Mouse (Mus musculus): ENCODE results near the gene 4930548H24Rik. TPM values are rescaled to one million over a fixed set of nuclear protein-coding genes. Genes with fewer than 3 reads are reported as not detected.

The 4930548H24Rik gene
- polyA plus RNA-seq (2015; fragmentation: Nextera tagmentation; extraction: Ambion mirVana) = 0.13 and 0.18 TPM in 2 replicates

- Histone ChIP-seq H3K36me3 (peaks cover 37% of the 10 kb centered on the region), H3K27ac (no peak within 1 kb of the TSS), H3K4me1 (replicated peaks) (no peaks in the 10 kb centered on the region), H3K4me2 (replicated peaks) (no peak within 1 kb of the TSS), H3K4me3 (replicated peaks) (no peak within 1 kb of the TSS), H3K9me3 (no peaks in the 10 kb centered on the region), H3K9ac (replicated peaks) (no peak within 1 kb of the TSS), H3K27me3 (no peaks in the 10 kb centered on the region)
- ATAC-seq = no peak
- 98% methylated on average over 3 of the region's 3 CpGs for WGBS
These were observed at the start of gene 4930548H24Rik for GRCm38 (mm10) chr5:31485440-31485839. Gene 4930548H24Rik (plus strand): TSS chr5:31485740.

DNA sequence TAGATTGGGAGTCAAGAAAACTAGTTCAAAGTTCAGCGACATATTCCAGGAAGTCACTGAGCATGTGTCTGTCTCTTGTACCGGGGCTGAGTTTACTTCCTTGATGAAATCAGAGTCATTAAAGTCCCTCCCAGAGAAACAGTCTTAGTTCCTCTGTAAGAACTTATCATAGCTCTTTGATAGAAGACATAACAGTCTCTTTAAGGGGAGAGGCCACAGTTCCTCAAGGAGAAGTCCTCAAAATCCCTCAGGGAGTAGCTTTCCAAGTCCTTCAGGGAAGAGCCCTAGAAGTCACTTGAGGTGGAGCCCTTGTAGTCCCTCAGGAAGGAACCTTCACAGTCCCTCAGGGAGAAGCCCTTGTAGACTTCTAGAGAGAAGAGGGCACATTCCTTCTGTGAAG, 34.2 kb upstream of the 4930548H24Rik start:
- H3K4me3 ChIP-seq (replicated peaks) = no peak overlapping the region
- WGBS = 94% methylated on average over 2 of the region's 2 CpGs
- no peak; the same call in 1 of the 2 replicates for ATAC-seq

GRCm38 (mm10) chr5:31451878-31452561, 33.5 kb upstream of the 4930548H24Rik start, which contains the start of gene Zfp512:
Gene Zfp512 (plus strand): TSS chr5:31452431.
- H3K9ac ChIP-seq (replicated peaks) = peak within 1 kb of the TSS; percentile 82
- H3K4me3 ChIP-seq (replicated peaks) = peak within 1 kb of the TSS; percentile 56
- no peaks in the 10 kb centered on the region for H3K36me3 ChIP-seq
- H3K27ac ChIP-seq = no peak within 1 kb of the TSS
- no peaks in the 10 kb centered on the region for H3K27me3 ChIP-seq
- peak within 1 kb of the TSS; percentile 94 for H3K4me2 ChIP-seq (replicated peaks)
- no peaks in the 10 kb centered on the region for H3K9me3 ChIP-seq
- peaks cover 20% of the 10 kb centered on the region for H3K4me1 ChIP-seq (replicated peaks)
- WGBS = 7% methylated on average over 23 of the region's 23 CpGs
- ATAC-seq = peak; percentile 100

More for the DNA sequence above, 34.2 kb upstream of the 4930548H24Rik start:
- no peak overlapping the region for H3K27ac ChIP-seq
- H3K9ac ChIP-seq (replicated peaks) = no peak overlapping the region
- H3K36me3 ChIP-seq = no peaks in the 10 kb centered on the region
- peaks cover 20% of the 10 kb centered on the region for H3K4me1 ChIP-seq (replicated peaks)
- H3K4me2 ChIP-seq (replicated peaks) = peak overlapping the region; percentile 94; the same call in 1 of the 2 replicates
- H3K9me3 ChIP-seq = no peaks in the 10 kb centered on the region
- H3K27me3 ChIP-seq = no peaks in the 10 kb centered on the region

DNA sequence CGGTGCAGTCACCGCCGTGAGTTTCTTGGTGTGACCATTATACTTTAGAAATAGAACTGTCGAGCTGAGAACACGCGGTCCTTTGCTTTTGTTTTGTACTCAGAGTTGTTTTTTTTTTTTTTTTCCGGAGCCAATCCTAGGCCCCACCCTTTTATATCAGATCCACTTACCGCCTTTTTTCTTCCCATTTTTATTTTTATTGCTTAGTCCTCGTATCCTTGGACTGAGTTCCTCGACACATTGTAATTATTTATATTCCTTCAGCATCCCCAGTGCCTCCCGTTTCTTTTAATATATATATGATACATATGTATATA, 33.0 kb upstream of the 4930548H24Rik start:
- H3K27ac ChIP-seq = no peak overlapping the region
- under 1% methylated on average over 11 of the region's 11 CpGs for WGBS

DNA sequence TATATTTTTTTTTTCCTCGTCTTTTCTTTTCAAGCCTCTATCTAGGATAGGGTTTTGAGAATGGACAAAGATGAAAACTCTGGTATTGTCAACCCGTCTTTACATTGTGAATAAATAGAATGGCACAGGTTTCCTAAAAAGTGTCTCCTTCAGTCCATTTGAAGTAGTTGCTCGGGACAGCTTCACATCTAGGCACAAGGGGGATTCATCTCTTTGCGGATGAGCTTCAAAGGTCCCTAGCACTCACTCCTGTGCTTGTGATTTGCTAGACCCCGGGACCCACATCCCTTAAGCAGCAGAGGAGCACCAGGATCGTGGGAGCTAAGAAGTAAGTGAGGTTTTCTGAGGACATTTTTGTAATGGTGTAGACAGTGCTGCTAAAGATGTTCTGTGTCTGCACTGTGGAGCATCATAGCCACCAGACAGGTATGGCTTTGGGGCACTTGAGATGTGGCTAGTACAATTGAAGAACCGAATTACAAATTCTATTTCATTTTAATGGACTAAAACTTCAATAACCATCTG, 32.6 kb upstream of the 4930548H24Rik start:
- Histone ChIP-seq H3K27me3 (no peaks in the 10 kb centered on the region), H3K4me3 (replicated peaks) (peak overlapping the region; percentile 56), H3K4me2 (replicated peaks) (peak overlapping the region; percentile 94), H3K9me3 (no peaks in the 10 kb centered on the region), H3K27ac (no peak overlapping the region), H3K9ac (replicated peaks) (peak overlapping the region; percentile 82), H3K4me1 (replicated peaks) (peaks cover 20% of the 10 kb centered on the region), H3K36me3 (no peaks in the 10 kb centered on the region)
- WGBS = 16% methylated on average over 7 of the region's 7 CpGs
- ATAC-seq = no peak

More for the DNA sequence above, 33.0 kb upstream of the 4930548H24Rik start:
- Histone ChIP-seq H3K4me3 (replicated peaks) (peak overlapping the region; percentile 56), H3K27me3 (no peaks in the 10 kb centered on the region), H3K9ac (replicated peaks) (peak overlapping the region; percentile 82), H3K4me1 (replicated peaks) (peaks cover 20% of the 10 kb centered on the region), H3K36me3 (no peaks in the 10 kb centered on the region), H3K9me3 (no peaks in the 10 kb centered on the region), H3K4me2 (replicated peaks) (peak overlapping the region; percentile 94)
- ATAC-seq = no peak

DNA sequence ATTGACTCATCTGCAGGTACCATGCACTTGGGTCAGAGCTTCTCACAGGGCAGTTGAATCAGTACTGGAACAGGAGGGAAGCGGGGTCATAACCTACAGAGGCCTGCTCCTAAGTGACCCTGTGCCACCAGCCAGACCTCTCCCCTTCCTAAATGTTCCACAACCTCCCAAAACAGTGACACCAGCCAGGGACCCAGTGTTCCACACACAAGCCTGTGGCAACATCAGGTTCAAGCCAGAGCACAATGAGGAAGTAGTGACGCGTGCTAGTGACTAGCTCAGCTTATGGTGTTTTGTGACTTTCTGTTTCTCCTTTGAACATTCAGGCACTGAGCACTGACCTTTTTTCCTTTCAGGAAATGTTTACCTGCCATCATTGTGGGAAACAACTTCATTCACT, 17.7 kb upstream of the 4930548H24Rik start:
- 96% methylated on average over 3 of the region's 3 CpGs for WGBS
- H3K27ac ChIP-seq = no peak overlapping the region
- ATAC-seq = no peak
- peaks cover 72% of the 10 kb centered on the region for H3K36me3 ChIP-seq
- H3K27me3 ChIP-seq = no peaks in the 10 kb centered on the region
- H3K9me3 ChIP-seq = no peaks in the 10 kb centered on the region
- no peak overlapping the region for H3K4me3 ChIP-seq (replicated peaks)
- H3K4me2 ChIP-seq (replicated peaks) = no peak overlapping the region
- H3K4me1 ChIP-seq (replicated peaks) = no peaks in the 10 kb centered on the region
- no peak overlapping the region for H3K9ac ChIP-seq (replicated peaks)

GRCm38 (mm10) chr5:31469711-31470110, 15.8 kb upstream of the 4930548H24Rik start:
- no peak for ATAC-seq
- no peak overlapping the region for H3K4me2 ChIP-seq (replicated peaks)

DNA sequence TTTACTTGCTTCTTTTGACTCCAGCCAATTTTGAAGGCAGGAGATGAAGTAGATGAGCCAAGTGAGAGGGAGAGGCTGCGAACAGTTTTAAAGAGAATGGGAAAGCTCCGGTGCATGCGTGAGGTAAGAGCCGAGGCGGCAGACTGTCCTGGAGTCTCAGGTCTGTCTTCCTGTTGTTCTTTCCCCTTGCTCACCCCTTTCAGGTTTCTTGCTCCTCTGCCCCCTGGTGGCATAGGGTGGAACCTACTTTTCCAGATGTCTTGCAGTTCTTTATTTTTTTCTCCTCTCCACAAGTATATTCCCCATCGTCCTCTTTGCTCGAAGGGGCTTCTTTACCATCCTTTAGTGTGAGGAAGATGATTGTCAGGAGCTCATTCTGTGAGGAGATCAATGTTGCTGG, 15.2 kb upstream of the 4930548H24Rik start:
- H3K27ac ChIP-seq = no peak overlapping the region
- H3K4me1 ChIP-seq (replicated peaks) = no peaks in the 10 kb centered on the region
- no peak overlapping the region for H3K4me2 ChIP-seq (replicated peaks)
- no peak overlapping the region for H3K4me3 ChIP-seq (replicated peaks)
- peaks cover 92% of the 10 kb centered on the region for H3K36me3 ChIP-seq
- no peaks in the 10 kb centered on the region for H3K9me3 ChIP-seq
- no peak for ATAC-seq
- WGBS = 76% methylated on average over 7 of the region's 7 CpGs
- H3K27me3 ChIP-seq = no peaks in the 10 kb centered on the region
- no peak overlapping the region for H3K9ac ChIP-seq (replicated peaks)

More at GRCm38 (mm10) chr5:31469711-31470110, 15.8 kb upstream of the 4930548H24Rik start:
- Histone ChIP-seq H3K27ac (no peak overlapping the region), H3K9ac (replicated peaks) (no peak overlapping the region), H3K27me3 (no peaks in the 10 kb centered on the region), H3K4me1 (replicated peaks) (no peaks in the 10 kb centered on the region), H3K36me3 (peaks cover 90% of the 10 kb centered on the region), H3K9me3 (no peaks in the 10 kb centered on the region), H3K4me3 (replicated peaks) (no peak overlapping the region)
- 90% methylated on average over 6 of the region's 6 CpGs for WGBS

DNA sequence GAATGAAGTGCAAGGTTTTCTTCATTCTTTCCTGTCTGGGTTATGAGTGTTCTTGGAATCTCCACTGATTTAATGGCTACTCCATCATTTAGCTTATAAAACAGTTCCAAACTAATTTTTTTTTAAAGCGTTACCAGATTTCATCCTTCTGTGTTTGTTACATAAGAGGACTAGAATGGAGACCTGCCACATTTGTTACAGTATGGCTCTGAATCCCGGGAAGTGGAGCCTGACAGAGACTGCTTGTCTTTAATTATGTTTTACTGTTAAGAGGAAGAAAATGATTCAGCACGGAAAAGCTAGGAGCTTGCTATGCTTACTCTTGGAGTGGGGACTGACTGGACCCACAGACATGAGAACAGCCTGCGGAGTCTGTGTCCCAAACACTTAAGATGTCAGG, 5.0 kb upstream of the 4930548H24Rik start:
- Histone ChIP-seq H3K4me2 (replicated peaks) (no peak overlapping the region), H3K9me3 (no peaks in the 10 kb centered on the region), H3K4me3 (replicated peaks) (no peak overlapping the region), H3K9ac (replicated peaks) (no peak overlapping the region), H3K36me3 (peaks cover 86% of the 10 kb centered on the region), H3K4me1 (replicated peaks) (no peaks in the 10 kb centered on the region), H3K27ac (no peak overlapping the region), H3K27me3 (no peaks in the 10 kb centered on the region)
- WGBS = 93% methylated on average over 4 of the region's 4 CpGs
- ATAC-seq = no peak

GRCm38 (mm10) chr5:31487889-31488288, 2.3 kb downstream of the 4930548H24Rik start:
- 98% methylated on average over 3 of the region's 3 CpGs for WGBS
- H3K4me2 ChIP-seq (replicated peaks) = no peak overlapping the region
- no peak for ATAC-seq

GRCm38 (mm10) chr5:31489116-31489769, 3.7 kb downstream of the 4930548H24Rik start:
- WGBS = 75% methylated on average over 7 of the region's 7 CpGs
- H3K4me1 ChIP-seq (replicated peaks) = 0 out of 2 replicates have a peak, but pooled peaks cover 3% of the 10 kb centered on the region
- no peaks in the 10 kb centered on the region for H3K27me3 ChIP-seq
- no peak overlapping the region for H3K27ac ChIP-seq
- H3K9ac ChIP-seq (replicated peaks) = no peak overlapping the region
- peaks cover 4% of the 10 kb centered on the region; the same call in 1 of the 2 replicates for H3K36me3 ChIP-seq
- H3K4me3 ChIP-seq (replicated peaks) = no peak overlapping the region
- no peak for ATAC-seq
- no peaks in the 10 kb centered on the region for H3K9me3 ChIP-seq
- H3K4me2 ChIP-seq (replicated peaks) = no peak overlapping the region

More at GRCm38 (mm10) chr5:31487889-31488288, 2.3 kb downstream of the 4930548H24Rik start:
- Histone ChIP-seq H3K27me3 (no peaks in the 10 kb centered on the region), H3K36me3 (peaks cover 13% of the 10 kb centered on the region), H3K4me3 (replicated peaks) (no peak overlapping the region), H3K27ac (no peak overlapping the region), H3K4me1 (replicated peaks) (no peaks in the 10 kb centered on the region), H3K9me3 (no peaks in the 10 kb centered on the region), H3K9ac (replicated peaks) (no peak overlapping the region)

DNA sequence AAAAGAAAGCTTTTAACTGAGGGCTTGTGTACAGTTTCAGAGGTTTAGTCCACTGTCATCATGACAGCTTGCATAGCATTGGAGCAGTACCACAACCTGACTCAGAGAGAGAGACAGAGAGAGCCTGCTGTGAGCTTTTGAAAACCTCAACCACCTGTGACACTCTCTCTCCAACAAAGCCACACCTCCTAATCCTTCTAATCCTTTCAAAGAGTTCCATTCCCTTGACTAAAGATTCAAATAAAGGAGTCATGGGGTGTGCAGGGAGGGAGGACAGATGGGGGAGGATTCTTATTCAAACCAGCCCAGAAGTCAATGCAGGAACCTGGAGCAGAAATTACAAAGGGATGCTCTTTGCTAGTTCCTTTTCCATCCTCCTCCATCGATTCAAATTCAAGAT, 6.5 kb downstream of the 4930548H24Rik start:
- no peak for ATAC-seq
- peaks cover 8% of the 10 kb centered on the region for H3K36me3 ChIP-seq
- H3K9ac ChIP-seq (replicated peaks) = no peak overlapping the region
- no peak overlapping the region for H3K4me2 ChIP-seq (replicated peaks)
- 22% methylated on average over 1 of the region's 1 CpGs for WGBS
- no peak overlapping the region for H3K4me3 ChIP-seq (replicated peaks)
- H3K4me1 ChIP-seq (replicated peaks) = peaks cover 14% of the 10 kb centered on the region
- H3K9me3 ChIP-seq = no peaks in the 10 kb centered on the region
- H3K27ac ChIP-seq = no peak overlapping the region
- H3K27me3 ChIP-seq = no peaks in the 10 kb centered on the region
